Mouse (Mus musculus): ENCODE data around the gene Rasl11b.
A peak's percentile ranks its signal among the peaks of the same experiment; 100 is the strongest.

Gene Rasl11b

DNA sequence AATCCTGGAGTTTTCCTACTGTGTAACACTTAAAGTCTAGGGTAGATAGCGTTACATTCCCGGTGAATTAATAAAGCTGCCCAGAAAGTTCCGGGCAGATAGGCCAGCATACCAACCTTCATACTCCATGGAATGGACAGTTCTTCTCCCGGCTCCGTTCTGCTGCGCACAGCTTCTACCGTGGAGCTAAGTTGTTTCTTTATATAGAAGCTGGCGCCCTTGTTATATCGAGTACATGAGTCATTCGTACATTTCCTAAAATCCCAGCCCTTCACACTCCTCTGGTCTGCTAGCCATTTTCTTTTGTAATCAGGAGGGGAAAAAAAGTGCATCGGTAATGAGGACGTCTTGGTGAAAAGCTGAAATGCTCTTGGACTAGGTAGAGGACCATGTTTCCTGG lies 7.0 kb upstream of the Rasl11b start:
- DNase-seq (ENCODE audit: low read depth, low spot score), result no peak

DNA sequence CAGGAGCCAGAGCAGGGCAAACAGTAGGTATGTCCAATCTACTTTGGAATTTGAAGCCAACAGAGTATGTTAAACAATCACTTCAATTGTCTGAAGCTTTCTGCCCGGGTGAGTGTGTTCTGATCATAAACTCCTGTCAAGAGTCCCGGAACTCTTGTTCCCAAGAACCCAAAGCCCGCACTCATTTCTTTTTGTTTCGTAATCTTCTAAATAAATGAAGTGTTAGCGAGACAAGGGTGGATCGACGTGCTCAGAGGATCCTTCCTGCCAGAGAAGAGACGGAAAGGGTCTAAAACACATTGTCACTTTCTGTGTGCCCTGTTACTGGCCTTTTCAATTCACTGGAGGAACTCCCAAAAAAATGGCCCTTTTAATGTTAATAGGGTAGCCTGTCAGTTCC lies 6.2 kb upstream of the Rasl11b start:
- DNase-seq (ENCODE audit: low read depth, low spot score), result no peak

DNA sequence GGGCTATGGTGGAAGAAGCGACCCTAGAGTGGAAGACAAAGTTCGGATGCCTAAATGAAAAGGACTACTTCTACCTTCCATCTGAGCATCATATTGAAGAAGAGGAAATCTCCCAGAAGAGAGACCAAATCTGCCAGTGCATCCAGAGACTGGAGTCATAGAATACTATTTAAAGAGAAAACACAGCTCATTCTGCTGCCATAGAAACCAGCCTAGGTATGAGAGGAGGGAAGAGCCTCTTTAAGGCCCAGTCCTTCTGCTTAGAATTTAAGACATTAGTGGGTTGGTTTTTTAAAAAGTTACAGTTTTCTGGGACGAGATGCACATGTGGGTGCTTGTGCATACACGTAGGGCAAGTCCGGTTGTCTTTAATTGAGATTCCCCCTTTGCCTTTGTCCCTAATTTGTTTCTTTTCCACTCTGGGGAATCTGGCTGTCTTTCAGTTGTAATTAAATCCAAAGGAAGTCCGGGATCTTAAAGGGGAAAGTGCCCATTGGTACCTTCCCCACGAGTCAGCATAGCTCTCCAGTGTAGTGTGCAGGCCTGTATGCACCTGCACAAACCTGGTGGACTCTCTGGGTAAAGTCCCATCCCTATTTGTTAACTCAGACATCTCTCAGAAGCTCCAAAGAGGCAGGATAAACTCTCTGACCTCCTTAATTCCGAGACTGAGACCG lies 5.5 kb upstream of the Rasl11b start:
- DNase-seq (ENCODE audit: low read depth, low spot score), result no peak

DNA sequence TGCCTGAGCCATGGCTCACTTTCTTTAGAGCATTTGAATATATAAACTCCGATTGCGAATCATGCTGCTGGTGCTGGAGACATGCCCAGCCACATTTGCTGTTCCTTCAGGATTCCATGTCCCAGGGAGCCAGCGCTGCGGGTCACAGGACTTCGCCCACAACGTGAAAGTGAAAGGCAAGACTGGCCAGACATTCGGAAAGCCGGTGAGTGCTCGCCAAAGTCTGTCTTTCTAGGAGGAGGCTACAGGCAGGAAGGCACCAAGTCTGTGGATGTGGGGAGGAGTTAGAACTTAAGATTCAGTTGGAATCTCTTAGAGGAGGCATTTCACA lies 5.0 kb upstream of the Rasl11b start:
- DNase-seq (ENCODE audit: low read depth, low spot score), result no peak

DNA sequence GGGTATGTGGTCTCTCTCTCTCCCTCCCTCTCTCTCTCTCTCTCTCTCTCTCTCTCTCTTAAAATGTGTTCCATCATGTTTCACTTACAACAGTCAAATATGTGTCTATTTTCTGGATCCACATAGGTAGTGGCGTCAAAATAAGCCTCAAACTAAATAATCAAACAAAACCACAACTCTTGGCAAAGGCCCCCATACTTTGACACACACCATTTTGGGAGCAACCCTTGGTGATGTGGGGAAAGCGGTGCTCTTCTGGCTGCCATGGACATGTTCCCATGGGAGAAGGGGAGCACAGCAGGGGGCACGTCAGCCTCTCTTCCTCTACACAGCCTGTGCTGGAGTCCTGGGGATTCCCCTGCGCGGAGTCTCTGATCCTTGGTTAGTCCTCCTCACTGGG lies 4.2 kb upstream of the Rasl11b start:
- DNase-seq (ENCODE audit: low read depth, low spot score), result no peak

DNA sequence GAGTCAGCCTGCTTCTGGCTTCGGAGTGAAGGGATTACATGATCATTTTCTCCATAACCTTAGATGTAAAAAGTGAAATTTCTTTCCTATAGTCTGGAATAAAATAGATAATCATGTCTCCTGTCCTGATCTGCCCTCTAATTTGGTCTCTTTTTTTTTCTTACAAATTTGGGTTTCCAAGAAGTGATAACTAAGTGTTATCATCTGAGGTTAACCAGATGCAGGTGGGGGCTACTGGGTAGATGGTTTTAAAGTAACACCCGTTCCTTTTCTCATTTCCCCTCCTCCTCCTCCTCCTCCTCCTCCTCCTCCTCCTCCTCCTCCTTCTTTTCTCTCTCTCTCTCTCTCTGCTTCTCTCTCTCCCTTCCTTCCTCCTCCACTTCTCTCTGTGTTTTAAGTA lies 2.1 kb upstream of the Rasl11b start:
- DNase-seq (ENCODE audit: low read depth, low spot score), result no peak

DNA sequence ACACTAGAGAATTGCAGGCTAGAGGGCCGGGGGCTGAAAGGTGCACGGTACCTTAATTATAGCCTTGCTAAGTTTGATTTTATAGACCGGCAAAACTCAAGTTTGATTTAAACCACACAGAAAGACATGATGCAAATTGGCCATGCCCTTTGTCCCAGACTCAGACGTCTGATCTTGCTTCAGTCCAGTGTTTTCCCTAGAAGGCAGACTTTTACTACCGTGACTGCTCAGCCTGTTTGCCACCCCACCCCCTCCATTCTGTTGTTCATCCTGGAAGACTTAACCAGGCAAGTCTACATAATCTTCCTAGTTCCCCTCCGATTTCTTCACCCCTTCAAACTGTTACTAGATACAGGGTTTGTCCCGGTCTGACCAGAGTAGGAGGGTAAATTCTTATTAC lies 1.5 kb upstream of the Rasl11b start:
- no peak for DNase-seq (ENCODE audit: low read depth, low spot score)

DNA sequence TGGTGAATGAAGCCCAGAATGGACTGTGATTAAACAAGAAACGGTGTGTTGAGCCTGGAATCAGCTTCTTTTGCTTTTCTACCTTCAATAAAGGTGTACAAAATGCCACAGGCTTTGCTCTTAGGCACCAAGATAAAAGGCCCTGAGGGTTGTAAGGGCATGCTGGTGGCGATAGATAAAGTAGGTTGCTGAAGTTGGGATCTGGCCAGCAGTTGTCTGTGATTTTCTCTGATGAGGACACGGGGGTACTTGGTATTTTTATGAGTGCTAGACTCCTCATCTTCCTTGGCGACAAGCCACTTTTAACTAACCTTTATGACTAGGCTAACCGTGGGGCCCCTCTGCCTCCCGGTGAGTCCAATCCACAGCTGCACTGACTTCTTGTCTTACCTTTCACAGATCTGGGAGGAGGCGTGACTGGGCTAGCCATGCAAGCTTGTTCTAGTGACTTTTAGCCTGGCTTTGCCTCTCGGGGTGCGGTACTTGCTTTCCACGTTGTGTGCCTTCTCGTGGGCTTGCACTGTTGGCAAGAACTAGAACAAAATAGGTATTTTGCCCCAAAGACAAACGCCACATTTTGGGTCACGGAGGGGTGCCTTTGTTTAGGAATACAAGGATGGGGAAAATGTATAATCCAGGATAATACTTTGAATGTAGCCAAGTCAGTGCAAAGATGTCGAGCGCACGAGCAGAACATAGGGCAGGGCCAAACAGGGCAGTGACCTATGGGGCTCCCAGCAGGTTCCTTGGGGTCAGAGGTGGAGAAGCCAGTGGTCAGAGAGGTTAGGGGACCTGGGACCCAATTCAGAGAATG lies 852 bp upstream of the Rasl11b start:
- DNase-seq (ENCODE audit: low read depth, low spot score), result no peak

DNA sequence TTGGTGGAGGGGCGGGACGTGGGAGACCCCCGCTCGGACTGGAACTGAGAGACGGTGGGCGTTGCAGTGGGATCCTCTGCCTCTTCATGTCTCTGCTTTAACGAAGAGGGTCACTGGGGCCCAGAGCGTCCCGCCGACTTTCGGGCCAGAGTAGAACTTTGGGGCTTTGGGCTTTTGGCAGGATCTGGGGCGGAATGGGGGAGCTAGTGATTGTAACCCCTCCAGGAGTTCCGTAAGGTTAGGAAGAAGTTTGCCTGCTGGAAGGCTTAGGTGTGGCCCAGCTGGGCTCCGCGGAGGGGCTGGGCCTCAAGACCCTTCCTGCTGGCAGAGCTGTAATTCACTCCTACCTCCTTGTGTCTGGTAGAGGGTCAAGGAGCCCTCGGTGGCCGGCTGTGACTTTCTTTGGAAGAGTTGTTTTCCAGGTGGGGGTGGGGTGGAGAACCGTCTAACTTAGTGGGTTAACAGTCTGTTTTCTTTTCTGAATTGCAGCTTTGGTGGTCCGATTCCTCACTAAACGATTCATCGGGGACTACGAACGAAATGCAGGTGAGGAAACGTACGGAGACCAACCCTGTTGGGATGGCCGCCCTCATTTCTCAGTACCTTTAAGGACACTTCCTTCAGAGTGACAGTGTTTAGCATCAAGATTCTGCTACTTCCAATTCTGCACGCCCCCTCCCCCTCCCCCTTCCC lies 674 bp downstream of the Rasl11b start:
- peak; percentile 34 for DNase-seq (ENCODE audit: low read depth, low spot score)

DNA sequence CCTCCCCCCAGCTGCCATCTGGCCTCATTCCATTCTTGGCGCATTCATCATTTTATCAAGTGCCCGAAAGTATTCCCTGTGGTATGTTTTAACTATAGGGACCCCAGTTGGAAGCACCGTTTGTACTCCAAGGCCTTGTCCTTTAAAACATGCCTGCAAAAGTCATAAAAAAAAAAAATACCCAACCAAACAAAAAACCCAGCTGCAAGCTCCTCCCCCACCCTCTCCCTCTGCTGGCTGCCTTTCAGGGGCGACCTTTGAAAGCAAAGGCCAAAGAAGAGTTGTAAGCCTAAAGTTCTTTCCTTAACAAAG lies 1.2 kb downstream of the Rasl11b start:
- peak; percentile 42 for DNase-seq (ENCODE audit: low read depth, low spot score)

DNA sequence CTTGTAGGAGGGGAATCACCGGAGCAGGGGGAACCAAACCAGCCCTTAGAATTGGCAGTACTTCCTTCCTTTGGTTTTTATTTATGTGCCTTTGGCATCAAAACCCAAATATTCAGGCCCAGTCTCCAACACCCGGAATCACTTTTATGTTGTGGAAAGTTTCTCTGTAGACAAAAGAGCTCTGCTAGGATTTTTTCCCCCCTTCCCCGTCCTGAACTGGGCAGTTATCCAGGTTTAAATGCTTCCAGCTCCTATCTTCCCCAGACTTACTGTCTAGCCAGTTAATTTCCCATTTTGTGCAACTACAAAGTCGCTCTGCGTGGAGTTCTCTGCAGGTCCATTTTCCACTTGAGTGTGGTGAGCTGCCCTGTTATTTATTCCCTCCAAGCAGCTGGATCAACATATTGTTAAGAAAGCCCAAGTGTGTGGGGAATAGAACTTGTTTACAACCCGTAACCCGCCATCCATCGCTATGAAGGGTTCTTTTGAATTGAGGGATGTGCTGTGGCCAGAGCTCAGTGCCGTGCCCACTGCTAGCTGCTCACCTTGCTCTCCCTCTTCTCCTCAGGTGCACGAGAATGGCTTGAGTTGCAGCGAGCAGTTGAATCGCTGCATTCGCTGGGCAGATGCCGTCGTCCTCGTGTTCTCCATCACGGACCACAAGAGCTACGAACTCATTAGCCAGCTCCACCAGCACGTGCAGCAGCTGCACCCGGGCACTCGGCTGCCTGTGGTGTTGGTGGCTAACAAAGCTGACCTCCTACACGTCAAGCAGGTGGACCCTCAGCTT lies 2.6 kb downstream of the Rasl11b start:
- no peak for DNase-seq (ENCODE audit: low read depth, low spot score)

DNA sequence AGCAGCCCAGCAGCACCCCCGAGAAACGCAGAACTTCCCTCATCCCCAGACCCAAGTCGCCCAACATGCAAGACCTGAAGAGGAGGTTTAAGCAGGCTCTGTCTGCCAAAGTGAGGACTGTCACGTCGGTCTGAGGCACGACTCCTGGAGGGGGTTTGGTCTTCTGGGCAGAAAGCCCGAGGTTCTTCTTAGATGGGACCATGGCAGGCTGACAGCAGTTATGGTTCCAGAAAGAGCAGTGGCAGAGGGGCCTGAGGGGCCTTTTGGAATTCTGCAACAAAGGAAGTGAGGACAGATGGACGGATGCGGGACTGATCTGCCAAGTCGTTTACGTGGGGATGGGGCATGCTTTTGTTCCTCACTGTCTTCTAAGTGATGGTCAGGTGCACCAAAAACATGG lies 3.4 kb downstream of the Rasl11b start:
- no peak for DNase-seq (ENCODE audit: low read depth, low spot score)

DNA sequence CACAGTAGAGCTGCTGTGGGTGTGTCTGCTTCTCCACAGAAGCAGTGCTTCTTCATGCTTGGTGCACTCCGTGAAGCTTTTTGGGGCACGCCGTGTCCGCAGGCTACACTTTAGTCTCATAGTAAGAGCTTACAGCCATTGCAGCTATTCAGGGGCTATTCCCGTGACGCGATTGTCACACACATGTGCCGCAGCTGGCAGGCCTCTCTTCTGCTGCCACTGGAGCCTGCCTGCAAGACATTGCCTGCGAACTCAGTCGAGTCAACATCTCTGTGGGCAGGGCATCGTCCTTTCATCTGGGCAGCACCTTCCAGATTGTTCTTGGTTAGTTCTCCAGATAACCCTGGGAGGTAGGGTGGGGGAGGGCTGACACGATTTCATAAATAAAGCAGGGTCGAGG lies 4.7 kb downstream of the Rasl11b start:
- DNase-seq (ENCODE audit: low read depth, low spot score), result no peak

DNA sequence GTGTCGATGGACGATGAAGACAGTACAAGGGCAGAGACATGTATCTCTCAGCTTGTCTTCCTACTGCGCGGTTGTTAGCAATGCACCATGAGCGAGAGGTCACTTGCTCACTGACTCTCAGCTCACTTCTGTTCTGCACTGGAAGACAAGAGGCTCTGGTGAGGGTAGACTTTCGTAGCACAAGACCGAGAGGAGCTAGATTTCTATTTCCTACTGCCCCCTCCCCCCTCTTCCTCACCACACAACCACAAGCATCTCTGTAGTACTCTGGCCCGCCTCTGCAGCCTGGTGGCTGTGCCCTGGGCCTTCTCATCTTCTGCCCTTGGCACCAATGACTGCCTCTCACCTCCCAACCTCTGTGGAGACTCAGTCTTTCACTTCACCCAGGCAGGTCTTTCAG lies 5.4 kb downstream of the Rasl11b start:
- no peak for DNase-seq (ENCODE audit: low read depth, low spot score)

DNA sequence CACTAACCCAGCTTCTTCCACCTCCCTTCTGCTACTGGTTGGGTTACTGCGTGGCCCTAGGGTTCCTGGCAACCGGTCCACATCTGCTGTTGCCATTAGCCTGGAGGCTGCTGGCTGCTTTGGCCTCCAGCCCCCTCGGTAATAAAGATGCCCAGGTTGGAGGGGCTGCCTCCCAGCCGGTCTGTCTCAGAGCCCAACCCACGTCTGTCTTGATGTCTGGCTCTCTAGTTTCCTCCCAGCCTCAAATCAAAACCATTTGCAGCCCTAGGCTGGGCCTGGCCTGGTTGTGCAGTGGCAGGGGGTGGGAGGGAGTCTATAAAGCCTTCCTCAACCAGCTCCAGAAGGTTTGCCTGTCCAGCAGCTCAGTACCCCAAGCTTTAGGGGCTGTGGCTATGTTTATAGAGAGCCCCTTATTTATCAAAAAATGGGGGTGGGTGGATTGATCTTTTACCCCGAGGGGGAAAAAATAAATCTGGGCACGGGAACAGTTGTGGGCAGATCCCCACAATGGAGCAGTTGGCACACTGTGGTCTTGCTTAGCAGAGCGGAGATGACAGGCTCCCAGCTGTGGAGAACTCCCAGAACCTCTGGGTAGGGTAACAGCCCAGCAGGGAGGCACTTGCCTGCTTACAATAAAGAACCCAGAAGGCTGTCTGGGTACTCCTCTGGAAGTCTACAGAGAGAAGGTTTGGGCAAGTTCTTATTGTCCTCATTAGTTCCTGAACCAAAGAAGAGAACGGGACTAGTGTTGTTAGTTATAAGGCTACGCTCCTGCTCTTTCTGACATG lies 6.7 kb downstream of the Rasl11b start:
- no peak for DNase-seq (ENCODE audit: low read depth, low spot score)

DNA sequence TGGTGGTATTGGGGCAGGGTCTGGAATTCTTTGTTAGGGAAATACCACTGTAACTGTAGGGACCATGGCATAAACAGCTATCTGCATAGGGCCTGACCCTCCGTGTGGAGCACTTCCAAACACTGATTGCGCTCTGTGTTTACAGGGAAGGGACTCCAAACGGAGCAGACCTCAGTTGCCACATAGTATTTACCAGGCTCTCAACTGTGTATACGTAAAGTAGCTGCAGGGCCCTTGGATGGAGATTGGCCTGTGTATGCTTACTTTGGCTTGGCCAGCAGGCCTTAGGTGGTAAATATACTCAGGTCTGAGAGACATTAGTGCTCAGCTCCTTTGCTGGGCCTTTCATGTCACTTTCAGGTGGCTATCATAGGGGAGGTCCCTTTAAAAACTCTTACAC lies 7.4 kb downstream of the Rasl11b start:
- no peak for DNase-seq (ENCODE audit: low read depth, low spot score)

DNA sequence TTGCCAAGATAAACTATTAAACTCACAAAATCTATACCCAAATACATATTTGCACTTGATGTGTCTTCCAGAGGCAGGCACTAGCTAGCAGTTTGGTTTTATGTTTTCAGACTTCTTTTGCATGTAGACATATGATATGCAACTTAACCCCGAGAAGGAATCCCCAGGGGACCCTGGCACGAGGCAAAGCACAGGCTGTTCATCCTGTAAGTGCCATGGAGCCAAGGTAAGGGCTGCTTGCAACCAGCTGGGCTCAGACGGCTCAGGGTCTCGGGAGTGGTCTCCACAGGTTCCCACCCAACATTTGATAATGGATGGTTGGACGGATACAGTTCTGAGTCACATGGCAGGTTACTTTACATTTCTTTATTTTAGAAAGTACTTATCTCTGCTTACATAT lies 9.4 kb downstream of the Rasl11b start:
- no peak for DNase-seq (ENCODE audit: low read depth, low spot score)

DNA sequence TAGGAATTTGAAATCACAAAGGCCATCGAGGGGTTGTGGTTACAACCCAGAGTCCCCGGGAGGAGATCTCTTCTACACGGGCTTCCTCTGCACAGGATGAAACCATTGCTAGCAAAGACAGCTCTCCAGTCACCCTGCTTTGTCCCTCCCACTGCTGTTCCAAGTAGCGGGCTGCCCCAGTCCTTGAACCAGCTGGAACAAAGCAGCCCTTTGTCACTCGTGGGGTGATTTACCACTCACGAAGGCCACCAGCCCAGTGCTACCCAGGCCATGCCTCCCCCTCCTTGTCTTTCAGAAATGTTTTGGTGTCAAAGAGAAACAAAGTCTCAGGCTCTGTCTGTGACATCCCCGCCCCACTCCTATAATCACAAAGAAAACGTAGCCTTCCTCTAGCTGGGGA lies 10.4 kb downstream of the Rasl11b start:
- no peak for DNase-seq (ENCODE audit: low read depth, low spot score)

DNA sequence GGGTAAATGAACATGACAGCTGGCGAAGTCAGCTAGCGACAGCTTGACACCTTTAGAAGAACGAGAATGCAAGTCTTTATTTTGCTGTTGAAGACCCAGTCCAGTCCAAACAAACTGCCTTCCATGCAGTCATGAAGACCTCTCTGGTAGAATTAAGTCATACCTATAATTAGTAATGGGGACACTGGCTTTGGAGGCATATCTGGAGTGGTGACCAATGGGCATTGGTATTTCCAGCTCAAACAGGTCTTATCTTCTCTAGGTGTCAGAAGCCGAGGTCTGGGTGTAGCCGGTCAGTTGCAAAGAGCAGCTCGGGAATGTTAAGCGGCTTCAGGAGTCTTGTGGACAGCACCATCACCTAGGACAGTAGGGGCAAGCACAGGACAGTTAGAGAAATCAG lies 11.0 kb downstream of the Rasl11b start:
- no peak for DNase-seq (ENCODE audit: low read depth, low spot score)

DNA sequence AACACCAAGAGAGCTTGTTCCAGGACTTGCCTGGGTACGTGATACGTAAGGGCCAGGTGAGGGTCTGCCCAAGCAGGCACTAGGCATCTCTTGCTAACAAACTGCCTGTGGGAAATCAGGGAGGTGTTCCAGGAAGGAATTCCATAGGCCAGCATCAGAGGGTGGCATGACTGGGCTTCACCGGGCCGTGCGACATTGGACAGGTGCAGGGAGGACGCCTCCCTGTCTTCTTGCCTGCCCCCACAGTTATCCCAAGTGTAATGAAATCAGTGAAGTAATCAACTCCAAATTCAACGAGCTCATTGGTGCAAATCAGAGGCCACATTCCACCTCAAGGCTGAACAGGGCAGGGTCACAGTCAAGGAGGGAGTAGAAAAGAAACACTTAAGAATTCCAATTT lies 11.6 kb downstream of the Rasl11b start:
- no peak for DNase-seq (ENCODE audit: low read depth, low spot score)

DNA sequence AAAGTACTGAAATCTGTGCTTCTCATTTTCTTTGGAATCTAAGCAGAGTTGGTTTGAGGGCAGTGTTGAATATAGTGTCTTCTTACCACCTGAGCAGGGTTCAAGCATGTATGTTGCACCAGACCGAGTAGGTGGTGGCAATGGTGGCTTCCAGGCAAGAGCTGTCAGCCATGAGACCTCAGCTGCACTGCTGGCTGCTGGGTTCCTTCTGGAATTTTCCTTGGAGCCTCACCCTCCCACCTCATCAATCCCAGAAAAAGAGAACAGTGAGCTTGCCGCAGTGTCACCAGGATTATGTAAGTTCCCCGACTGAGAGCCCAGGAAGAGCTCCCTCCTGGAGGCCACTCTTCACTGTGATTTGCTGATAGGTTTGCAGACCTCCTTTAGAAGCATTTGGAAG lies 12.1 kb downstream of the Rasl11b start:
- no peak for DNase-seq (ENCODE audit: low read depth, low spot score)

DNA sequence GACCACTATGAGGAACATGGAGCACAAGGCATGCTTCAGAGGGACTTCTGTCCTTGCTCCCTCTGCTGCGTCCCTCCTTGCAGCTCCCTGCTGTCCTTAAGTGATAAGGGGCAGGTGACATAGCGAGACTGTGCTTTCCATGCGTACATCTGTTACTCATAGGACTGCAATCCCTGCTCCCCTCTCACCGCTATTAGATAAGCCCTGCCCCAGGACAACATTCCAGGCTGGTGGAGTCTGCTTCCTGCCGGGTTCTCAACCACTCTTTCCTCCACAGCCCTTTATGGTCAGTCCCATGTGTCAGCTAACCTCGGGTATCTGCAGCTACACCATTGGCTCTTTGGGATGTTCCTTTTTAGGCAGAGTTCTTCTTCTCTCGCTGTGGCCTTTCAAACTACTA lies 13.4 kb downstream of the Rasl11b start:
- no peak for DNase-seq (ENCODE audit: low read depth, low spot score)
